Mouse (Mus musculus): ENCODE measurements around the gene Apof. TPM values are rescaled to one million over a fixed set of nuclear protein-coding genes. Genes with fewer than 3 reads are reported as not detected.

Gene Apof
- not detected in 2 replicates for polyA plus RNA-seq (2011; ENCODE audit: insufficient read length, low read depth, missing spikeins)

DNA sequence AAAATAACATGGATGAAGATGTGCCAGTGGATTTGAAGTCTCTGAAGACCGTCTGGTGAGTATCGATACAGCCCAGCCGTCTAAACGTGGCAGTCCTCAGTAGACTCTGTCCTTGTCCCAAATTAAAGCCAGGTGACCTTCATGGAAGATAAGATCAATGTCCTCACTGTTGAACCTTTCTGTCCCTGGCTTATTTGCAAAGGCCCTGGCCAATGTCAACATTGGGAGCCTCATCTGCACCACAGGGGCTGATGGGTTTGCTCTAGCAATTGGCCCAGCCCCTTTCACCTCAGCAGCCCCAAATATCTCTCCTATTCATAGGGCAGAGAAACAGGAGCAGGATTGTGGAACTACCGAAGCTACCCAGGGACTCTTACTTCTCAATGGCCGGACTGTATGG, at the start of gene Apof:
Apof (plus strand) TSS at position 301 of the 400 bp plus-strand sequence.
- TF ChIP-seq CTCF (IDR thresholded peaks at IDR 0.05; ENCODE audit: borderline replicate concordance, insufficient read depth, low read length) (no peak), POLR2A (IDR thresholded peaks at IDR 0.05; ENCODE audit: low read depth, low read length) (no peak)
- Histone ChIP-seq H3K27ac (ENCODE audit: insufficient read depth, low read length) (0 out of 2 replicates have a peak within 1 kb of the TSS, but pooled peaks have one; percentile 51), H3K4me3 (ENCODE audit: insufficient read depth, low read length) (no peak within 1 kb of the TSS), H3K4me1 (ENCODE audit: control insufficient read depth, insufficient read depth, low read length) (no peaks in the 10 kb centered on the region)

DNA sequence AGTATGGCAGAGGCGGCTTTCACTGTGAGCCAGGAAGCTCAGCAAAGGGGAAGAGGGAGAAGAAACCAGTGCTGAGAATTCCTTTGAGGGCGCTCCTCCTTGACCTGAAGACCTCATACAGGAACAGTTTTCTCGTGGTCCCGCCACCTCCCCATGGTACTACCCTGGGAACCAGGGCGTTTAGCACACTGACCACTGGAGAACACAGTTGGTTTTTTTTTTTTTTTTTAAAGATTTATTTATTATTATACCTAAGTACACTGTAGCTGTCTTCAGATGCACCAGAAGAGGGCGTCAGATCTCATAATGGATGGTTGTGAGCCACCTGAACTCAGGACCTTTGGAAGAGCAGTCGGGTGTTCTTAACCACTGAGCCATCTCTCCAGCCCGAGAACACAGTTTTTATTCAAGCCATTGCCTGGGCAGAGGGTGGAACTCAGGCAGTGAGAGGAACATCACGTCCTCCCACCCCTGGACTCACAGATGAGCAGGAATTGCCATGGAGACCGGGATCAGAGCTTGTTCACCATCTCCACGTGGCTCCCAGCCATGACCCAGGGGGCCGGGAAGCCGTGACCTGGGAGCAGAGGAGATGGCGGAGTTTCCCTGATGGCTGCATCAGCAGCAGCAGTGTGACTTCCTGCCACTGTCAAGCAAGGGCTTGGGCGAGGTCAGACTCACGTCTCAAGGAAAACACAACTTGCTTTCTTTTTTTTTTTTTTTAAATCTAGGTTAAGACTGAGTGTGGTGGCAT, 46.8 kb upstream of the Apof start:
- Histone ChIP-seq H3K27ac (ENCODE audit: insufficient read depth, low read length) (no peak overlapping the region), H3K4me1 (ENCODE audit: control insufficient read depth, insufficient read depth, low read length) (no peaks in the 10 kb centered on the region), H3K4me3 (ENCODE audit: insufficient read depth, low read length) (no peak overlapping the region)
- TF ChIP-seq CTCF (IDR thresholded peaks at IDR 0.05; ENCODE audit: borderline replicate concordance, insufficient read depth, low read length) = no peak
- TF ChIP-seq POLR2A (IDR thresholded peaks at IDR 0.05; ENCODE audit: low read depth, low read length) = no peak

DNA sequence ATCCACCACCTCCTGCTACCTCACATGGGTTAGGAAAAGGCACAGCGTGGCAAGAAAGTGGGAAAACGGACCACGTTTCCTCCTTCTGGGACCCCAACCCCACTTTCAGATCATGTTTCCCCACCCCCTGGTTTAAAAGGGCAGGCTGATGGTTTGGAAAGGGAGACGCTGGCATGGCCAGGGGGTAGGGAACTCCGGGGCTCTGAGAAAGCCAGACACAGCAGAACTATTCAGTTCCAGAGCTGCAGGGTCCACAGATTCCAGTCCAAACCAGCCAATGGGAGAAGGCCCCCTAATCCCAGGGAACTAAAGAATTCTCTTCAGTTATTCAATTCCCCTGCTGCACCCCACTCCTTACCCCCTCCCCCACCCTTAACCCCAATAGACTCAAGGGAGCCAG, 43.4 kb upstream of the Apof start:
- Histone ChIP-seq H3K27ac (ENCODE audit: insufficient read depth, low read length) (no peak overlapping the region), H3K4me1 (ENCODE audit: control insufficient read depth, insufficient read depth, low read length) (no peaks in the 10 kb centered on the region), H3K4me3 (ENCODE audit: insufficient read depth, low read length) (no peak overlapping the region)
- TF ChIP-seq POLR2A (IDR thresholded peaks at IDR 0.05; ENCODE audit: low read depth, low read length) = no peak
- TF ChIP-seq CTCF (IDR thresholded peaks at IDR 0.05; ENCODE audit: borderline replicate concordance, insufficient read depth, low read length) = no peak

DNA sequence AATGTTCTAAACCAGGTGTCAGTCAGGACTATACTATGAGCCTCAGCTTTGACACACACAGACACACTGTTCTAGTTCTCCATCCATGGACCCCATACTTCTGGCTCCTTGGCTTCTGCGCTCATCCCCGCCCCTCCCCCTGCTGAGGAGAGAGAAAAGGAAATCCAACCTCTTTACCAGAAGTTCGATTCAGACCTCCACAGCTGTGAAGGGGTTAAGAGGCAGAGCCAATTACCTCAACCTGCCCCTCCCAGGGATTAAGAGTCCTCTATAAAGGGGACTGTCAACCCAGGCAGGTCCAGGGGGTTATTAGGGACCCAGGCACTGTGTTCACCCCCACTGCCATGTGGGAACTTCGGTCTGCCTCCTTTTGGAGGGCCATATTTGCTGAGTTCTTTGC, 42.9 kb upstream of the Apof start, which contains the start of gene Mip:
Mip (plus strand) TSS at position 301 of the 400 bp plus-strand sequence.
- H3K27ac ChIP-seq (ENCODE audit: insufficient read depth, low read length) = no peak within 1 kb of the TSS
- no peak for TF ChIP-seq POLR2A (IDR thresholded peaks at IDR 0.05; ENCODE audit: low read depth, low read length)
- TF ChIP-seq CTCF (IDR thresholded peaks at IDR 0.05; ENCODE audit: borderline replicate concordance, insufficient read depth, low read length) = no peak
- no peaks in the 10 kb centered on the region for H3K4me1 ChIP-seq (ENCODE audit: control insufficient read depth, insufficient read depth, low read length)
- H3K4me3 ChIP-seq (ENCODE audit: insufficient read depth, low read length) = no peak within 1 kb of the TSS

DNA sequence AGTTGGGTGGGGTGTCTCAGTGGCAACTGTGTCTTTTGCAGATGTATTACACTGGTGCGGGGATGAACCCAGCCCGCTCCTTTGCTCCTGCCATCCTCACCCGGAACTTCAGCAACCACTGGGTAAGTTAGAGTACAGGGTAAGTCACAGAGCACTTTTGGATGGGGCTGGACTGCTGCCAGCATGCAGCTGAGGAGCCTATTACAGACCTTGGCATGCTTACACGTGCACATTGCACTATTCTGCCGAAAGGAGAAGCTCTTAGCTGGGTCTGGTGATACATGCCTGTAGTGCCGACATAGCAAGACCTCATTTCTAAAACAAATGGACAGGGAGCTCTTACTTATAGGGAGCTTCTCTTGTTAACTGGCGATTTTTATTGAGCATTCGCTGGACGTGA, 40.9 kb upstream of the Apof start:
- no peak overlapping the region for H3K4me3 ChIP-seq (ENCODE audit: insufficient read depth, low read length)
- TF ChIP-seq CTCF (IDR thresholded peaks at IDR 0.05; ENCODE audit: borderline replicate concordance, insufficient read depth, low read length) (no peak), POLR2A (IDR thresholded peaks at IDR 0.05; ENCODE audit: low read depth, low read length) (no peak)
- no peak overlapping the region for H3K27ac ChIP-seq (ENCODE audit: insufficient read depth, low read length)
- H3K4me1 ChIP-seq (ENCODE audit: control insufficient read depth, insufficient read depth, low read length) = peaks cover 4% of the 10 kb centered on the region; the same call in 1 of the 2 replicates

DNA sequence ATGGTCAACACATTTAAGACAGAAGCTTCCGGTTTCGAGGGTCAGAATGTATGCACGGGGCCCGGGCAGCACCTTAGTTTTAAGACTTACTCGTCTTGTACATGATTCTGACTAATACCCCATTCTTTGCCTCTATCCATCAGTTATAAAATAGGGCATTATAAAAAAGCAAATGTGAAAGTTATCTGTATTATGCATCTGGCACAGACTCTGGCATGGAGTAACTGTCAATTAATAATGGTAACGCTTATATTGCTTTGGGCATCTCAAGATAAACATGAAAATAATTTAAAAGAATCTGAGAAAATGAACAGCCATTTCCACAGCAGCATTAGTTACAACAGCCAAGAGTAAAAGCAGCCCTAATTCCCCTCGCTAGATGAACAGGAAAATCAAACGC, 40.5 kb upstream of the Apof start:
- no peak for TF ChIP-seq POLR2A (IDR thresholded peaks at IDR 0.05; ENCODE audit: low read depth, low read length)
- no peak for TF ChIP-seq CTCF (IDR thresholded peaks at IDR 0.05; ENCODE audit: borderline replicate concordance, insufficient read depth, low read length)
- Histone ChIP-seq H3K4me3 (ENCODE audit: insufficient read depth, low read length) (no peak overlapping the region), H3K27ac (ENCODE audit: insufficient read depth, low read length) (no peak overlapping the region), H3K4me1 (ENCODE audit: control insufficient read depth, insufficient read depth, low read length) (peaks cover 4% of the 10 kb centered on the region; the same call in 1 of the 2 replicates)

DNA sequence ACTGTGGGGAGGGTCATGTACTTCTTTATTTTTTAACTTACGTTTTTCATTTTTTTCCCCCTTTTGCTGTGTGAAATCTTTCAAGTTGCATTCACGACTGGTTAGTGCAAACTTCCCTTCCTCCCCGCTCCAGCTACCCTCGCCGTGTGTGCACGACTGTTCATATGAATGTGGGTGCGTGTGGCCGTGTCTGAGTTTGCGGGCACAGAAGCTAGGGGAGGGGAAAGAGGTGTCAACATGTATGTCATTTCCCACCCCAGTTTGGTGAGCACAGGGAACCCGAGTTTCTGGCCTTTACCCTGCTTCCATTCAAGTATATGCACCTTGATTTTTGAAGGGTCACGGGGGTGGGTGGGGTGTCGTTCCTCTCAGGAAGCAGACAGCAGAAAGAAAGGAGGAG, 37.9 kb upstream of the Apof start:
- no peak for TF ChIP-seq CTCF (IDR thresholded peaks at IDR 0.05; ENCODE audit: borderline replicate concordance, insufficient read depth, low read length)
- TF ChIP-seq POLR2A (IDR thresholded peaks at IDR 0.05; ENCODE audit: low read depth, low read length) = no peak
- Histone ChIP-seq H3K27ac (ENCODE audit: insufficient read depth, low read length) (no peak overlapping the region), H3K4me3 (ENCODE audit: insufficient read depth, low read length) (no peak overlapping the region), H3K4me1 (ENCODE audit: control insufficient read depth, insufficient read depth, low read length) (peaks cover 4% of the 10 kb centered on the region; the same call in 1 of the 2 replicates)

DNA sequence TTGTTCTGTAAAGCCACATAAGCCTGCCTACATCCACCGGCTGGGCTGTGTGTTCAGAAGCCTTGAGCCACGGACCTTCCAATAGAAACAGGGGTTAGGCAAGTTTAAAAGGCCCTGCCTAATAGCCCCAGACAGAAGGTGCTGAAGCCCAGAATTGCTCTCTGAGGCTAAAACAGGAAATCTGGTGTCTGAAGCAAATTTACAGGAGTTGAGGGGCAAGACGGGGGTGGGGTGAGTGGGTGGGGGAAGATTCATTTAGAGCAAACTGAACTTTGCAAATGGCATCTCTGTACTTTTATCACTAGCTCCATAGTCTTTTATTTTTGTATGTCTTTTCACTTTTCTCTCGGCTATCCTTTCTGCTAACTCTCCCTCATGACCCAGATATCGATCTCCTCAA, 37.3 kb upstream of the Apof start:
- H3K4me1 ChIP-seq (ENCODE audit: control insufficient read depth, insufficient read depth, low read length) = peaks cover 4% of the 10 kb centered on the region; the same call in 1 of the 2 replicates
- peak overlapping the region; percentile 96 for H3K27ac ChIP-seq (ENCODE audit: insufficient read depth, low read length)
- peak overlapping the region; percentile 31; the same call in 1 of the 2 replicates for H3K4me3 ChIP-seq (ENCODE audit: insufficient read depth, low read length)
- no peak for TF ChIP-seq CTCF (IDR thresholded peaks at IDR 0.05; ENCODE audit: borderline replicate concordance, insufficient read depth, low read length)
- no peak for TF ChIP-seq POLR2A (IDR thresholded peaks at IDR 0.05; ENCODE audit: low read depth, low read length)

DNA sequence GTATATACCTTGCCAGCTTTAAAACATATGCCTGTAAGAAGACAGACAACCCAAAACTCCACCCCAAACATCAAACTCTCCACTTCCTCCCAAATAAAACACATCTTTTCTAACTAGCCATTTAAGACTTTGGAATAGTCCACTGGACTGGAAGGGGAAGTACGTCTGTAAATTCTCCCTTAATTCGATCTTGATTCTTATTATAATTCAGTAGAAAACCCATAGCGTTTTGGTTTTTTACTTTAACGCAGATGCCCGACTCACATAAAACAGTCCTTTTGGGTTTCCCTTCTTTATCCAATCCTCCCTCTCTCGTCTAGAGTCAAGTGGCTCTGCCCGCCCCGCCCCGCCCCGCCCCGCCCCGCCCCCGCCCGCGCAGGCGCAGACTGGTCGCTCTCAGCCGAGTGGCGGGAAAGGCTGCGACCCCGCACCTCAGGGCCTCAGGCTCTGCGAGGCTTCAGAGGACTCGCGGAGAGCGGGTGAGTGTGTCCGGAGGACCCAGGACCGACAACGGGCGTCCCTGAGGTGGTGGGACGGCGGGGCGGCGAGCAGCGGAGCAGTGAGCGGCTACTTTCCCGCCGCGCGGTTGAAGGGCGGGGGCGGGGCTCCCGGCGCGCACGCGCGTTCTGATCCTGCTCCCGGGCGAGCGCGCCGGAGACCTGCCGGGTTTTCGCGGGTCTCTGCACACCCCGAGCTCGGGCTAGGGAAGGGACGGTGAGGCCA, 36.6 kb upstream of the Apof start, which contains the start of gene Timeless:
Timeless (plus strand) TSS at position 369 of the 723 bp plus-strand sequence.
- peak; percentile 82 for TF ChIP-seq POLR2A (IDR thresholded peaks at IDR 0.05; ENCODE audit: low read depth, low read length)
- TF ChIP-seq CTCF (IDR thresholded peaks at IDR 0.05; ENCODE audit: borderline replicate concordance, insufficient read depth, low read length) = no peak
- peaks cover 4% of the 10 kb centered on the region; the same call in 1 of the 2 replicates for H3K4me1 ChIP-seq (ENCODE audit: control insufficient read depth, insufficient read depth, low read length)
- H3K4me3 ChIP-seq (ENCODE audit: insufficient read depth, low read length) = peak within 1 kb of the TSS; percentile 94
- peak within 1 kb of the TSS; percentile 96 for H3K27ac ChIP-seq (ENCODE audit: insufficient read depth, low read length)

Data from embryonic fibroblast, embryonic 13.5 days (primary cell).